Mouse (Mus musculus): ENCODE data around the gene Edar. TPM values are rescaled to one million over a fixed set of nuclear protein-coding genes. Genes with fewer than 3 reads are reported as not detected.

The Edar gene
- polyA plus RNA-seq, 1 experiment = 0.44 TPM

DNA sequence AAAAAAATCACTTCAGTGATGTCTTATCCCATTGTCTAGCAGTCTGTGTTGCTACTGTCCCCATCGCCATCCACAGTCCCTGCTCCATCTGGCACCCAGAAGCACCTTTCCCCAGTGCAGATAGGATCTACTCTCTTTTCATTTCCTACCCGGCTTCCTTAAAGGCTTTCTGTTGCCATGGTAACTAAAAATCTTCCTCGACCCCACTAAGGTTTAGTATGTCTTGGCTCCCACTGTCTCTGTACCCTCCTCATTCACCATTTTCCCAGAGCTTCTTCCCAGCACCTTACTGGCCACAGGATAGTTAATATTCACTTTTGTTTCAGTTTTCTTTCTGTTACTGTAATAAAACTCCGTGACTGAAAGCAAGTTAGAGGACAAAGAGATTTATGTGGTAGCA lies 24.7 kb upstream of the Edar start:
- no peak for TF ChIP-seq CTCF (IDR thresholded peaks at IDR 0.05; ENCODE audit: control insufficient read depth, insufficient read depth, insufficient replicate concordance, low read depth, low read length)
- no peak for TF ChIP-seq POLR2A (IDR thresholded peaks at IDR 0.05; ENCODE audit: control insufficient read depth, low read depth, low read length)
- H3K4me3 ChIP-seq (ENCODE audit: control insufficient read depth, low read depth, low read length) = no peak overlapping the region
- no peaks in the 10 kb centered on the region for H3K36me3 ChIP-seq (ENCODE audit: control insufficient read depth, insufficient read depth, low read length)
- H3K27ac ChIP-seq (ENCODE audit: control insufficient read depth, insufficient read depth, low read depth, low read length) = no peak overlapping the region
- peaks cover 2% of the 10 kb centered on the region; the same call in 1 of the 2 replicates for H3K4me1 ChIP-seq (ENCODE audit: control insufficient read depth, insufficient read depth, low read length)
- H3K27me3 ChIP-seq (ENCODE audit: control insufficient read depth, insufficient read depth, low read length) = no peaks in the 10 kb centered on the region

DNA sequence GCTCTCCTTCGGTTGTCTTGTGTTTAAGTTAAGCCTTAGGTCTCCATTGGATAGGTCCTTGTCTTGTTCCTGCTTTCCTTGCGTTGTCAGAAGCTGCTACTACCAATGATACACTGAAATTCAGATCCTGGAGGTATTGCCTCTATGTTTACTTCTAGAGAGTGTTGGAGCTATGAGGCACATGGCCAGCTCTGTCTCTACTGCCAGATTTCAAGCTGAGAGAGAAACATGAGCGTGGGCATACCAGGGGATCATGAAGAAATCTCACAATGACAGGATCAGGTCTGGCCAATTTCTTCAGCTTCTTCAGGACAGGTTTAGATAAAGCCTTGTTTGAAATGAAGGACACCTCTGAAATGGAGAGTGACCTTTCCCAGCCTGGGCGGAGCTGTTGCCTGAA lies 23.5 kb upstream of the Edar start:
- Histone ChIP-seq H3K27me3 (ENCODE audit: control insufficient read depth, insufficient read depth, low read length) (no peaks in the 10 kb centered on the region), H3K36me3 (ENCODE audit: control insufficient read depth, insufficient read depth, low read length) (no peaks in the 10 kb centered on the region), H3K27ac (ENCODE audit: control insufficient read depth, insufficient read depth, low read depth, low read length) (no peak overlapping the region), H3K4me1 (ENCODE audit: control insufficient read depth, insufficient read depth, low read length) (peaks cover 2% of the 10 kb centered on the region; the same call in 1 of the 2 replicates), H3K4me3 (ENCODE audit: control insufficient read depth, low read depth, low read length) (no peak overlapping the region)
- no peak for TF ChIP-seq CTCF (IDR thresholded peaks at IDR 0.05; ENCODE audit: control insufficient read depth, insufficient read depth, insufficient replicate concordance, low read depth, low read length)
- no peak for TF ChIP-seq POLR2A (IDR thresholded peaks at IDR 0.05; ENCODE audit: control insufficient read depth, low read depth, low read length)

DNA sequence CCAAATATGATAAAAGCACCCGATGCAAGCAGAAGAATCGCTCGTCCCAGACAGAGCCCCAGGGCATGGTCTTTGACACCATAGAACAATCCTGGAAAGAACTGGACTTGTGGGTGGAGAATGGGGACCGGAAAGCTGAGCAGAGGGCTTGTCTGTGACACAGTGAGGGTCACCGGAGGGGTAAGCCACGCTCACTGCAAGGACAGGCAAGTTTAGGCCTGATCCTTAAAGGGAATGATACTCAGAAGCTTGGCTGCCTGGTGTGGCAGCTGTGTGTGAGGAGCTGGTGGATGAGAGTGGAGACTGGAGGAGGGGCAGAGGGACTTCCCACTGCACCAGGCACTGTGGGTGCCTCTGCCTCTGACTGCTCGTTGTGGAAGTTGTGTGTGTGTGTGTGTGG lies 15.6 kb upstream of the Edar start:
- no peaks in the 10 kb centered on the region; the same call in 1 of the 2 replicates for H3K4me1 ChIP-seq (ENCODE audit: control insufficient read depth, insufficient read depth, low read length)
- no peak overlapping the region for H3K27ac ChIP-seq (ENCODE audit: control insufficient read depth, insufficient read depth, low read depth, low read length)
- no peak for TF ChIP-seq POLR2A (IDR thresholded peaks at IDR 0.05; ENCODE audit: control insufficient read depth, low read depth, low read length)
- TF ChIP-seq CTCF (IDR thresholded peaks at IDR 0.05; ENCODE audit: control insufficient read depth, insufficient read depth, insufficient replicate concordance, low read depth, low read length) = no peak
- no peak overlapping the region for H3K4me3 ChIP-seq (ENCODE audit: control insufficient read depth, low read depth, low read length)
- H3K36me3 ChIP-seq (ENCODE audit: control insufficient read depth, insufficient read depth, low read length) = no peaks in the 10 kb centered on the region
- no peaks in the 10 kb centered on the region for H3K27me3 ChIP-seq (ENCODE audit: control insufficient read depth, insufficient read depth, low read length)

DNA sequence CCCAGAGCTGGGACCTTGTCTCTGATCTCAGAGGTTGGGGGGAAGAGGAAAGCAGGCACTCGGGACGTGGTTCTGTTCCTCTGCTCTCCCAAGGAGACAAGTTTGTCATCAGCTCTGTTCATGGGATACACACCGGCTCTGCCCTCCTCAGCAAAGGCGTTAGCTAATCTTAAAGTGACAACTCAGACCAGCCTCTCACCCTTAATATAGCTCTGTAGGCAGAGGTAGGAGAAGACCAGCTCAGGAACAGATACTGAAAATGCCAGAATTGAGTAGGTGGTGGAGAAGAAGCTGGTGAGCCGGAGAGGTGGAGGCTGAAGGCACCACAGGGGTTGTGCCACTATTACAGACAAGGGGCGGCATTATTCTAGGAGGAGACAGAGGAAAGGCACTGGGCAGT lies 3.8 kb upstream of the Edar start:
- Histone ChIP-seq H3K27me3 (ENCODE audit: control insufficient read depth, insufficient read depth, low read length) (no peaks in the 10 kb centered on the region), H3K27ac (ENCODE audit: control insufficient read depth, insufficient read depth, low read depth, low read length) (no peak overlapping the region), H3K36me3 (ENCODE audit: control insufficient read depth, insufficient read depth, low read length) (no peaks in the 10 kb centered on the region), H3K4me1 (ENCODE audit: control insufficient read depth, insufficient read depth, low read length) (peaks cover 2% of the 10 kb centered on the region), H3K4me3 (ENCODE audit: control insufficient read depth, low read depth, low read length) (no peak overlapping the region)
- TF ChIP-seq POLR2A (IDR thresholded peaks at IDR 0.05; ENCODE audit: control insufficient read depth, low read depth, low read length) (no peak), CTCF (IDR thresholded peaks at IDR 0.05; ENCODE audit: control insufficient read depth, insufficient read depth, insufficient replicate concordance, low read depth, low read length) (no peak)

DNA sequence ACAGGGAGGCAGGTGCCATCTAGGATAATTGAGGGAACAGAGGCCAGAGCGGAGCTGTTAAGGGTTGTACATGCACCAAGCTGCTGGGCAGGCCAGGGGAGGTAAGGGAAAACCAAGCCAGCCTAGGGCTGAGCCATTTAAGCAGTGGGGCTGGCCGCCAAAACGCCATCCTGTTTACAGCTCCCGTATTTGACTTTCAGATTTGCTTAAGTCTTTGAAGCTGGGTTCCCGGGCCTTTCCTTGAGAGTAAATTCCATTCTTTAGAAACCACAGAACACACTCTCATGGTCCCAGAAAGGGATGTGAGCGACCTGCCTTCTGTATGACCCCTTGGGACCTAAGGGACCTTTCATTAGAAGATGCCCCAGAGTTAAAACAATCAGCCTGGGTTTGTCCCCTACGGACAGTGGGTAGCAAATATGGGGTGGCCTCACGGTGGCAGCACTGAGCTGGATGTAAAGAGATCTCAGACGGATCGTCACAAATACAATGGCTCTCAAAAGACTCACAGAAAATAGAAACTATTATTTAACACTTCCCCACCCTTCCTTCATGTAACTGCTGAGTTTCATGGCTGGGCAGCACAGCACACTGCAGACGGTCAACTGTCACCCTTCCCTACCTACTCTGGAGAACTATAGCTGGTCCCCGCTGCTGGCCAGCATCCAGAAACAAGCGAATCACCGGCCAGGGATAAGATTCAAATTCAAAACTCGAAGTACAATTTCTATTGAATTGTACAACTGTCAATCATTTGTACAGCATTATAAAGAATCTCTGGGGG lies 2.0 kb downstream of the Edar start:
- Histone ChIP-seq H3K27ac (ENCODE audit: control insufficient read depth, insufficient read depth, low read depth, low read length) (no peak overlapping the region), H3K27me3 (ENCODE audit: control insufficient read depth, insufficient read depth, low read length) (no peaks in the 10 kb centered on the region), H3K36me3 (ENCODE audit: control insufficient read depth, insufficient read depth, low read length) (no peaks in the 10 kb centered on the region), H3K4me3 (ENCODE audit: control insufficient read depth, low read depth, low read length) (no peak overlapping the region), H3K4me1 (ENCODE audit: control insufficient read depth, insufficient read depth, low read length) (peaks cover 2% of the 10 kb centered on the region)
- TF ChIP-seq CTCF (IDR thresholded peaks at IDR 0.05; ENCODE audit: control insufficient read depth, insufficient read depth, insufficient replicate concordance, low read depth, low read length) (peak; percentile 48; the same call in 1 of the 2 replicates), POLR2A (IDR thresholded peaks at IDR 0.05; ENCODE audit: control insufficient read depth, low read depth, low read length) (no peak)

GRCm38 (mm10) chr10:58672557-58673277 lies 2.7 kb downstream of the Edar start:
- H3K36me3 ChIP-seq (ENCODE audit: control insufficient read depth, insufficient read depth, low read length) = no peaks in the 10 kb centered on the region
- H3K27me3 ChIP-seq (ENCODE audit: control insufficient read depth, insufficient read depth, low read length) = no peaks in the 10 kb centered on the region
- H3K4me1 ChIP-seq (ENCODE audit: control insufficient read depth, insufficient read depth, low read length) = peaks cover 2% of the 10 kb centered on the region
- no peak overlapping the region for H3K27ac ChIP-seq (ENCODE audit: control insufficient read depth, insufficient read depth, low read depth, low read length)
- TF ChIP-seq POLR2A (IDR thresholded peaks at IDR 0.05; ENCODE audit: control insufficient read depth, low read depth, low read length) (no peak), CTCF (IDR thresholded peaks at IDR 0.05; ENCODE audit: control insufficient read depth, insufficient read depth, insufficient replicate concordance, low read depth, low read length) (no peak)
- no peak overlapping the region for H3K4me3 ChIP-seq (ENCODE audit: control insufficient read depth, low read depth, low read length)

- Histone ChIP-seq H3K27me3 (ENCODE audit: control insufficient read depth, insufficient read depth, low read length) (no peaks in the 10 kb centered on the region), H3K4me1 (ENCODE audit: control insufficient read depth, insufficient read depth, low read length) (peaks cover 1% of the 10 kb centered on the region; the same call in 1 of the 2 replicates), H3K36me3 (ENCODE audit: control insufficient read depth, insufficient read depth, low read length) (no peaks in the 10 kb centered on the region), H3K4me3 (ENCODE audit: control insufficient read depth, low read depth, low read length) (no peak overlapping the region), H3K27ac (ENCODE audit: control insufficient read depth, insufficient read depth, low read depth, low read length) (no peak overlapping the region)
- TF ChIP-seq POLR2A (IDR thresholded peaks at IDR 0.05; ENCODE audit: control insufficient read depth, low read depth, low read length) (no peak), CTCF (IDR thresholded peaks at IDR 0.05; ENCODE audit: control insufficient read depth, insufficient read depth, insufficient replicate concordance, low read depth, low read length) (no peak)
Observed at GRCm38 (mm10) chr10:58663868-58664267, 11.6 kb downstream of the Edar start.
